Mouse (Mus musculus) kidney, postnatal 10 days (tissue): ENCODE measurements around the gene Aurkaip1.

Experiments
- DNase-seq: peaks from one replicate; pipeline ENCODE4 v3.0.0; 2021; ENCODE audit warnings: mixed read lengths

The Aurkaip1 gene

GRCm38 (mm10) chr4:155830596-155830995 lies 476 bp upstream of the Aurkaip1 start:
- DNase-seq = no peak

- DNase-seq = peak; percentile 62
Observed at GRCm38 (mm10) chr4:155831831-155832230, 759 bp downstream of the Aurkaip1 start.

GRCm38 (mm10) chr4:155832321-155832720 lies 1.2 kb downstream of the Aurkaip1 start:
- DNase-seq = no peak

GRCm38 (mm10) chr4:155833234-155833633 lies 2.2 kb downstream of the Aurkaip1 start:
- no peak for DNase-seq

- peak; percentile 91 for DNase-seq
Observed at GRCm38 (mm10) chr4:155833836-155834235, 2.8 kb downstream of the Aurkaip1 start.

GRCm38 (mm10) chr4:155837404-155838010 lies 6.4 kb downstream of the Aurkaip1 start:
- peak; percentile 73 for DNase-seq

- peak; percentile 62 for DNase-seq
Observed at GRCm38 (mm10) chr4:155838187-155839153, 7.4 kb downstream of the Aurkaip1 start.

GRCm38 (mm10) chr4:155839483-155839910 lies 8.4 kb downstream of the Aurkaip1 start, which contains the start of gene Mxra8:
Gene Mxra8, plus strand, starts transcription at chr4:155839680.
- DNase-seq = peak; percentile 95

- DNase-seq = no peak
Observed at GRCm38 (mm10) chr4:155840076-155841002, 9.3 kb downstream of the Aurkaip1 start.

- DNase-seq = peak; percentile 83
Observed at GRCm38 (mm10) chr4:155841003-155841454, 10.0 kb downstream of the Aurkaip1 start.

GRCm38 (mm10) chr4:155841651-155842270 lies 10.7 kb downstream of the Aurkaip1 start:
- no peak for DNase-seq

GRCm38 (mm10) chr4:155843231-155843630 lies 12.2 kb downstream of the Aurkaip1 start:
- DNase-seq = no peak

GRCm38 (mm10) chr4:155846871-155847578 lies 16.0 kb downstream of the Aurkaip1 start, which contains the start of gene Dvl1:
Gene Dvl1, plus strand, starts transcription at chr4:155847402.
- DNase-seq = peak; percentile 97

- peak; percentile 73 for DNase-seq
Observed at GRCm38 (mm10) chr4:155847591-155848352, 16.7 kb downstream of the Aurkaip1 start.

GRCm38 (mm10) chr4:155848434-155849095 lies 17.5 kb downstream of the Aurkaip1 start:
- peak; percentile 54 for DNase-seq

GRCm38 (mm10) chr4:155849391-155849790 lies 18.3 kb downstream of the Aurkaip1 start:
- DNase-seq = no peak

- DNase-seq = no peak
Observed at GRCm38 (mm10) chr4:155849792-155850451, 18.9 kb downstream of the Aurkaip1 start.

GRCm38 (mm10) chr4:155851368-155851767 lies 20.3 kb downstream of the Aurkaip1 start:
- no peak for DNase-seq

GRCm38 (mm10) chr4:155851951-155852411 lies 20.9 kb downstream of the Aurkaip1 start:
- DNase-seq = peak; percentile 73
